Mouse (Mus musculus) stomach, embryonic 14.5 days (tissue): ENCODE measurements around the gene Lrriq4. TPM values are rescaled to one million over a fixed set of nuclear protein-coding genes. Genes with fewer than 3 reads are reported as not detected.

Source experiments
- ATAC-seq: fragments of 200-750 bp; cut with Nextera tagmentation; 2 replicates; pipeline ENCODE4 v1.8.0; 2017; ENCODE audit warnings: low read depth, moderate TSS enrichment; ENCODE audit not compliant: insufficient number of reproducible peaks, insufficient read depth, low FRiP score
- H3K27ac ChIP-seq: fragments of 300-500 bp; sonication (generic); 2 replicates; pipeline ENCODE4 v1.5.1; 2014; ENCODE audit warnings: mild to moderate bottlenecking, low read length, moderate library complexity, mixed read lengths
- H3K27me3 ChIP-seq: fragments of 300-500 bp; sonication (generic); 2 replicates; pipeline ENCODE4 v1.6.1; 2014; ENCODE audit warnings: low read length, control low read depth, mixed read lengths; ENCODE audit not compliant: control insufficient read depth, insufficient read depth
- H3K36me3 ChIP-seq: fragments of 300-500 bp; sonication (generic); 2 replicates; pipeline ENCODE4 v1.6.1; 2014; ENCODE audit warnings: mild to moderate bottlenecking, control low read depth, low read length, moderate library complexity, mixed read lengths; ENCODE audit not compliant: control insufficient read depth, insufficient read depth
- H3K4me1 ChIP-seq: fragments of 300-500 bp; sonication (generic); 2 replicates; pipeline ENCODE4 v1.6.1; 2014; ENCODE audit warnings: low read length, control low read depth, mixed read lengths; ENCODE audit not compliant: control insufficient read depth, insufficient read depth
- H3K4me2 ChIP-seq: fragments of 300-500 bp; sonication (generic); replicated peaks from 2 replicates; pipeline ENCODE4 v1.6.1; 2014; ENCODE audit warnings: low read depth, low read length, control low read depth
- H3K4me3 ChIP-seq: fragments of 300-500 bp; sonication (generic); 2 replicates; pipeline ENCODE4 v1.5.1; 2014; ENCODE audit warnings: low read depth, low read length, control low read depth
- H3K9ac ChIP-seq: fragments of 300-500 bp; sonication (generic); replicated peaks from 2 replicates; pipeline ENCODE4 v1.6.1; 2014; ENCODE audit warnings: low read depth, mild to moderate bottlenecking, control low read depth, low read length, moderate library complexity, mixed read lengths
- H3K9me3 ChIP-seq: fragments of 300-500 bp; sonication (generic); 2 replicates; pipeline ENCODE4 v1.6.1; 2016; ENCODE audit warnings: low read depth, low read length, control low read depth; ENCODE audit not compliant: control insufficient read depth
- WGBS: fragments of 180-500 bp; shearing (Covaris S2); extraction: QIAGEN DNeasy Blood & Tissue Kit; methylation state at CpG from one replicate; pipeline ENCODE4 v1.1.7; 2014; 5-methylcytosine and 5-hydroxymethylcytosine counted together
- polyA plus RNA-seq: library from polyadenylated mRNA; unstranded; fragments of >200 nt; fragmentation: Nextera tagmentation; extraction: Ambion mirVana; gene quantifications from 2 replicates; pipeline ENCODE4 v1.2.1, GENCODE M21; 2014

Lrriq4 gene
- polyA plus RNA-seq, result not detected in 2 replicates

GRCm38 (mm10) chr3:30644207-30644606 lies at the start of gene Lrriq4:
Gene Lrriq4, plus strand, starts transcription at chr3:30644507.
- H3K9me3 ChIP-seq, result no peaks in the 10 kb centered on the region
- H3K27ac ChIP-seq, result no peak within 1 kb of the TSS
- WGBS, result 70% methylated on average over 2 of the region's 2 CpGs
- H3K4me3 ChIP-seq, result no peak within 1 kb of the TSS
- no peaks in the 10 kb centered on the region for H3K36me3 ChIP-seq
- no peaks in the 10 kb centered on the region for H3K27me3 ChIP-seq
- no peak for ATAC-seq
- H3K9ac ChIP-seq, result no peak within 1 kb of the TSS
- H3K4me2 ChIP-seq, result no peak within 1 kb of the TSS
- H3K4me1 ChIP-seq, result no peaks in the 10 kb centered on the region; the same call in 1 of the 2 replicates

- under 1% methylated on average over 62 of the region's 62 CpGs for WGBS
- peak; percentile 21 for ATAC-seq
Measured at GRCm38 (mm10) chr3:30595111-30595832, 49.0 kb upstream of the Lrriq4 start.

GRCm38 (mm10) chr3:30597271-30597670 lies 47.0 kb upstream of the Lrriq4 start:
- no peaks in the 10 kb centered on the region for H3K9me3 ChIP-seq
- no peak overlapping the region for H3K4me2 ChIP-seq
- H3K4me3 ChIP-seq, result no peak overlapping the region
- ATAC-seq, result no peak
- no peaks in the 10 kb centered on the region for H3K36me3 ChIP-seq
- 74% methylated on average over 7 of the region's 7 CpGs for WGBS
- no peaks in the 10 kb centered on the region for H3K27me3 ChIP-seq
- H3K4me1 ChIP-seq, result peaks cover 2% of the 10 kb centered on the region; the same call in 1 of the 2 replicates
- H3K9ac ChIP-seq, result no peak overlapping the region
- H3K27ac ChIP-seq, result no peak overlapping the region

More at GRCm38 (mm10) chr3:30595111-30595832, 49.0 kb upstream of the Lrriq4 start:
- no peaks in the 10 kb centered on the region for H3K36me3 ChIP-seq
- H3K9me3 ChIP-seq, result no peaks in the 10 kb centered on the region
- peaks cover 2% of the 10 kb centered on the region; the same call in 1 of the 2 replicates for H3K4me1 ChIP-seq
- no peaks in the 10 kb centered on the region for H3K27me3 ChIP-seq
- H3K9ac ChIP-seq, result peak overlapping the region; percentile 52
- H3K4me2 ChIP-seq, result peak overlapping the region; percentile 73
- H3K4me3 ChIP-seq, result peak overlapping the region; percentile 72
- H3K27ac ChIP-seq, result no peak overlapping the region

GRCm38 (mm10) chr3:30599711-30600545 lies 44.4 kb upstream of the Lrriq4 start, which contains the start of gene Actrt3:
Gene Actrt3, minus strand, starts transcription at chr3:30599939.
- Histone ChIP-seq H3K4me3 (peak within 1 kb of the TSS; percentile 88), H3K27ac (peak within 1 kb of the TSS; percentile 56; the same call in 1 of the 2 replicates), H3K4me2 (peak within 1 kb of the TSS; percentile 96), H3K4me1 (peaks cover 6% of the 10 kb centered on the region), H3K27me3 (no peaks in the 10 kb centered on the region), H3K9me3 (no peaks in the 10 kb centered on the region), H3K9ac (peak within 1 kb of the TSS; percentile 28; the same call in 1 of the 2 replicates), H3K36me3 (peaks cover 5% of the 10 kb centered on the region; the same call in 1 of the 2 replicates)
- 2% methylated on average over 32 of the region's 32 CpGs for WGBS
- no peak for ATAC-seq

GRCm38 (mm10) chr3:30600717-30601116 lies 43.6 kb upstream of the Lrriq4 start:
- Histone ChIP-seq H3K36me3 (peaks cover 5% of the 10 kb centered on the region; the same call in 1 of the 2 replicates), H3K4me1 (peaks cover 6% of the 10 kb centered on the region), H3K4me2 (peak overlapping the region; percentile 96), H3K4me3 (peak overlapping the region; percentile 88), H3K9ac (no peak overlapping the region), H3K27me3 (no peaks in the 10 kb centered on the region), H3K9me3 (no peaks in the 10 kb centered on the region), H3K27ac (peak overlapping the region; percentile 56; the same call in 1 of the 2 replicates)
- under 1% methylated on average over 14 of the region's 14 CpGs for WGBS
- no peak for ATAC-seq

GRCm38 (mm10) chr3:30601175-30601574 lies 43.1 kb upstream of the Lrriq4 start:
- peaks cover 7% of the 10 kb centered on the region; the same call in 1 of the 2 replicates for H3K36me3 ChIP-seq
- H3K27ac ChIP-seq, result no peak overlapping the region
- no peak overlapping the region for H3K9ac ChIP-seq
- H3K4me1 ChIP-seq, result peaks cover 4% of the 10 kb centered on the region
- H3K4me3 ChIP-seq, result peak overlapping the region; percentile 88
- H3K27me3 ChIP-seq, result no peaks in the 10 kb centered on the region
- ATAC-seq, result peak; percentile 21
- no peaks in the 10 kb centered on the region for H3K9me3 ChIP-seq
- WGBS, result under 1% methylated on average over 17 of the region's 17 CpGs
- peak overlapping the region; percentile 96 for H3K4me2 ChIP-seq

GRCm38 (mm10) chr3:30601610-30602064 lies 42.7 kb upstream of the Lrriq4 start:
- Histone ChIP-seq H3K4me3 (peak overlapping the region; percentile 88), H3K9ac (peak overlapping the region; percentile 86), H3K36me3 (peaks cover 10% of the 10 kb centered on the region; the same call in 1 of the 2 replicates), H3K27me3 (no peaks in the 10 kb centered on the region), H3K4me2 (peak overlapping the region; percentile 96), H3K4me1 (peaks cover 4% of the 10 kb centered on the region), H3K9me3 (no peaks in the 10 kb centered on the region), H3K27ac (peak overlapping the region; percentile 92)
- 1% methylated on average over 13 of the region's 13 CpGs for WGBS
- ATAC-seq, result no peak; the same call in 1 of the 2 replicates
